Mouse (Mus musculus) ES-E14 (cell line): ENCODE measurements around the gene Kirrel3. TPM values are rescaled to one million over a fixed set of nuclear protein-coding genes. Genes with fewer than 3 reads are reported as not detected.

ENCODE experiments used
- DNase-seq: peaks from one replicate; pipeline ENCODE4 v3.0.0-alpha.2; 2013; ENCODE audit warnings: low read depth, low spot score
- H3K27ac ChIP-seq: 2 replicates; pipeline ENCODE4 v1.5.1; 2012; ENCODE audit warnings: low read depth, mild to moderate bottlenecking, low read length, moderate library complexity, mixed read lengths; ENCODE audit not compliant: poor library complexity, insufficient read depth, severe bottlenecking
- H3K36me3 ChIP-seq: 2 replicates; pipeline ENCODE4 v1.6.1; 2012; ENCODE audit warnings: mild to moderate bottlenecking, low read length, moderate library complexity, mixed read lengths; ENCODE audit not compliant: control insufficient read depth, poor library complexity, insufficient read depth, severe bottlenecking
- H3K4me1 ChIP-seq, 2 experiments: fragments of 150-350 bp in 1 of 2; sonication (generic) in 1 of 2; 2 replicates each; pipeline ENCODE4 v1.6.1; 2012; ENCODE audit warnings: low read length in 2 of 2, mild to moderate bottlenecking in 1 of 2, mixed read lengths in 1 of 2; ENCODE audit not compliant: control insufficient read depth in 2 of 2, insufficient read depth in 2 of 2, poor library complexity in 1 of 2
- H3K4me3 ChIP-seq, 2 experiments: fragments of 150-350 bp in 1 of 2; sonication (generic) in 1 of 2; 2 replicates each; pipeline ENCODE4 v1.5.1; 2012; ENCODE audit warnings: low read length in 2 of 2, low read depth in 1 of 2, mild to moderate bottlenecking in 1 of 2, mixed read lengths in 1 of 2; ENCODE audit not compliant: insufficient read depth in 1 of 2, poor library complexity in 1 of 2, severe bottlenecking in 1 of 2
- H3K9ac ChIP-seq: 2 replicates; pipeline ENCODE4 v1.6.1; 2012; ENCODE audit warnings: low read depth, mild to moderate bottlenecking, low read length, mixed read lengths; ENCODE audit not compliant: poor library complexity, insufficient read depth, severe bottlenecking
- H3K9me3 ChIP-seq: fragments of 150-350 bp; sonication (generic); 2 replicates; pipeline ENCODE4 v1.6.1; 2012; ENCODE audit warnings: low read depth, mild to moderate bottlenecking, low read length; ENCODE audit not compliant: control insufficient read depth, insufficient read depth
- CHD2 ChIP-seq: IDR thresholded peaks from 2 replicates; pipeline ENCODE4 v1.6.1; 2014; ENCODE audit warnings: mild to moderate bottlenecking, low read depth, low read length, inconsistent platforms
- HCFC1 ChIP-seq: IDR thresholded peaks from 2 replicates; pipeline ENCODE4 v1.6.1; 2012; ENCODE audit warnings: low read length, inconsistent platforms, borderline replicate concordance; ENCODE audit not compliant: insufficient read depth
- MAFK ChIP-seq: IDR thresholded peaks from 2 replicates; pipeline ENCODE4 v1.6.1; 2014; ENCODE audit warnings: mild to moderate bottlenecking, low read depth, low read length, inconsistent platforms; ENCODE audit not compliant: insufficient read depth
- ZC3H11A ChIP-seq: IDR thresholded peaks from 2 replicates; pipeline ENCODE4 v1.6.1; 2012; ENCODE audit warnings: low read depth, mild to moderate bottlenecking, inconsistent platforms, low read length, borderline replicate concordance
- ZNF384 ChIP-seq: IDR thresholded peaks from 2 replicates; pipeline ENCODE4 v1.6.1; 2012; ENCODE audit warnings: low read depth, low read length, inconsistent platforms
- in situ Hi-C, 2 experiments: fragments of 600-800 bp; cut with MboI; formaldehyde crosslinking; loops; one replicate each; pipeline ENCODE4 v1.15.1; 2025; ENCODE audit warnings: low sequenced_read_pairs in 2 of 2, inconsistent platforms in 1 of 2; ENCODE audit not compliant: unreplicated experiment in 2 of 2
- total RNA-seq: library from RNA; depleted of rRNA; stranded (reverse); fragments of 300-350 nt; gene quantifications from 2 replicates; pipeline ENCODE4 v1.2.3, GENCODE M21; 2012

The Kirrel3 gene
- total RNA-seq, 1 experiment, result 0.67 TPM

- no peak for DNase-seq
- TF ChIP-seq MAFK (no peak), ZNF384 (no peak), CHD2 (no peak), ZC3H11A (no peak)
- H3K27ac ChIP-seq, result no peak overlapping the region
- in situ Hi-C loops, result no loop called here
- H3K9me3 ChIP-seq, result no peaks in the 10 kb centered on the region
- peaks cover 0 to under 1% of the 10 kb centered on the region in 2 experiments; a peak in 1 of 4 replicates for H3K4me1 ChIP-seq
- no peak overlapping the region for H3K9ac ChIP-seq
- H3K36me3 ChIP-seq, result no peaks in the 10 kb centered on the region
- H3K4me3 ChIP-seq, result no peak overlapping the region
These were observed 270.4 kb downstream of the Kirrel3 start for GRCm38 (mm10) chr9:34756055-34756454.

- no peak overlapping the region for H3K9ac ChIP-seq
- no peaks in the 10 kb centered on the region for H3K9me3 ChIP-seq
- in situ Hi-C loops, result no loop called here
- no peak overlapping the region for H3K4me3 ChIP-seq
- TF ChIP-seq HCFC1 (no peak), MAFK (no peak), ZNF384 (no peak), ZC3H11A (no peak), CHD2 (no peak)
- no peak for DNase-seq
- H3K27ac ChIP-seq, result no peak overlapping the region
- no peaks in the 10 kb centered on the region for H3K36me3 ChIP-seq
- no peaks in the 10 kb centered on the region for H3K4me1 ChIP-seq
These were observed 273.2 kb downstream of the Kirrel3 start for GRCm38 (mm10) chr9:34758925-34759324.

GRCm38 (mm10) chr9:34760521-34760920 is 274.8 kb downstream of the Kirrel3 start:
- Histone ChIP-seq H3K27ac (no peak overlapping the region), H3K36me3 (no peaks in the 10 kb centered on the region), H3K9ac (no peak overlapping the region), H3K4me1 (no peaks in the 10 kb centered on the region), H3K9me3 (no peaks in the 10 kb centered on the region), H3K4me3 (no peak overlapping the region)
- TF ChIP-seq CHD2, result no peak
- no peak for TF ChIP-seq HCFC1
- TF ChIP-seq ZC3H11A, result no peak
- no peak for TF ChIP-seq ZNF384
- in situ Hi-C loops, result no loop called here
- DNase-seq, result no peak

- TF ChIP-seq ZC3H11A, result no peak
- Histone ChIP-seq H3K27ac (no peak overlapping the region), H3K4me1 (no peaks in the 10 kb centered on the region), H3K9me3 (no peaks in the 10 kb centered on the region), H3K4me3 (no peak overlapping the region), H3K36me3 (no peaks in the 10 kb centered on the region), H3K9ac (no peak overlapping the region)
- in situ Hi-C loops, result no loop called here
- no peak for DNase-seq
These were observed 281.3 kb downstream of the Kirrel3 start for GRCm38 (mm10) chr9:34766792-34767623.

GRCm38 (mm10) chr9:34768961-34769360 is 283.3 kb downstream of the Kirrel3 start:
- DNase-seq, result no peak
- Histone ChIP-seq H3K9ac (no peak overlapping the region), H3K36me3 (no peaks in the 10 kb centered on the region), H3K4me1 (no peaks in the 10 kb centered on the region), H3K9me3 (no peaks in the 10 kb centered on the region), H3K4me3 (no peak overlapping the region), H3K27ac (no peak overlapping the region)
- in situ Hi-C loops, result no loop called here
- no peak for TF ChIP-seq HCFC1
- TF ChIP-seq ZNF384, result no peak
- TF ChIP-seq ZC3H11A, result no peak
- TF ChIP-seq MAFK, result no peak
- no peak for TF ChIP-seq CHD2
